Mouse (Mus musculus) heart, embryonic 16.5 days (tissue): Measurements from ENCODE around the gene Olfr316. TPM values are rescaled to one million over a fixed set of nuclear protein-coding genes. Genes with fewer than 3 reads are reported as not detected.
A peak's percentile ranks its signal among the peaks of the same experiment; 100 is the strongest.

ENCODE experiments used
- ATAC-seq: fragments of 200-750 bp; cut with Nextera tagmentation; replicated peaks from 2 replicates; pipeline ENCODE4 v1.8.0; 2017; ENCODE audit warnings: moderate number of reproducible peaks; ENCODE audit not compliant: insufficient read depth, low FRiP score; ENCODE audit errors: extremely low read depth
- H3K27ac ChIP-seq: fragments of 300-500 bp; sonication (generic); 2 replicates; pipeline ENCODE4 v1.5.1; 2014; ENCODE audit warnings: mild to moderate bottlenecking, low read length, control low read depth, moderate library complexity
- H3K27me3 ChIP-seq: fragments of 300-500 bp; sonication (generic); 2 replicates; pipeline ENCODE4 v1.6.1; 2014; ENCODE audit warnings: low read length, mixed read lengths; ENCODE audit not compliant: control insufficient read depth, insufficient read depth
- H3K36me3 ChIP-seq: fragments of 300-500 bp; sonication (generic); 2 replicates; pipeline ENCODE4 v1.6.1; 2014; ENCODE audit not compliant: control insufficient read depth, insufficient read depth
- H3K4me1 ChIP-seq: fragments of 300-500 bp; sonication (generic); 2 replicates; pipeline ENCODE4 v1.6.1; 2014; ENCODE audit warnings: low read length, mixed read lengths; ENCODE audit not compliant: control insufficient read depth, insufficient read depth
- H3K4me2 ChIP-seq: fragments of 300-500 bp; sonication (generic); 2 replicates; pipeline ENCODE4 v1.6.1; 2014; ENCODE audit warnings: low read depth, mild to moderate bottlenecking, control low read depth, low read length
- H3K4me3 ChIP-seq: fragments of 300-500 bp; sonication (generic); 2 replicates; pipeline ENCODE4 v1.5.1; 2014; ENCODE audit warnings: mild to moderate bottlenecking, control low read depth, low read length
- H3K9ac ChIP-seq: fragments of 300-500 bp; sonication (generic); 2 replicates; pipeline ENCODE4 v1.6.1; 2014; ENCODE audit warnings: low read length, control low read depth
- H3K9me3 ChIP-seq: fragments of 300-500 bp; sonication (generic); replicated peaks from 2 replicates; pipeline ENCODE4 v1.6.1; 2016; ENCODE audit warnings: low read length; ENCODE audit not compliant: control insufficient read depth
- WGBS: fragments of 180-500 bp; shearing (Covaris S2); extraction: QIAGEN DNeasy Blood & Tissue Kit; methylation state at CpG from one replicate; pipeline ENCODE4 v1.1.7; 2014; 5-methylcytosine and 5-hydroxymethylcytosine counted together
- polyA plus RNA-seq: library from polyadenylated mRNA; unstranded; fragments of >200 nt; fragmentation: Nextera tagmentation; extraction: Ambion mirVana; gene quantifications from 2 replicates; pipeline ENCODE4 v1.2.1, GENCODE M21; 2015

The Olfr316 gene
- polyA plus RNA-seq, 1 experiment from 2014 or later: not detected

DNA sequence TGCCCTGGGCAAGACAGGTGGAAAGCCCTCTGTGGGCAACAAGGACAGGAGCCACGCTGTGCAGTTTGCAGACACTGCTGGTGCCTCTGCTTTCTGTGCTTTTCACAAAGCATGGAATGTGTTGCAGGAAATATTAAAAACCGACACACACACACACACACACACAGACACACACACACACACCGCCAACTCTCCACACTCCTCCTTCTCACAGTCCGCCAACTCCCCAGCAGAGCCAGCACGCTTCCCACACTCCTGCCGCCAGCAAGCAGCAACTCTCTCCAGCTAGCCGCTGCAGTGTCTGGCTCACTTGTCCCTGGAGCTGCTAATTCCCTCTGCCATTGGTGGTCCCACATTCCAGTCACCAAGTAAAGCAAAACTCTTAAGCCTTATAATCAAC lies 44.3 kb downstream of the Olfr316 start:
- ATAC-seq: no peak
- Histone ChIP-seq H3K9me3 (no peaks in the 10 kb centered on the region), H3K4me1 (peaks cover 4% of the 10 kb centered on the region; the same call in 1 of the 2 replicates), H3K27me3 (no peaks in the 10 kb centered on the region), H3K9ac (no peak overlapping the region), H3K4me3 (no peak overlapping the region), H3K36me3 (no peaks in the 10 kb centered on the region), H3K4me2 (no peak overlapping the region), H3K27ac (no peak overlapping the region)
- WGBS: 64% methylated on average over 7 of the region's 7 CpGs

- WGBS: 70% methylated on average over 5 of the region's 5 CpGs
- no peak overlapping the region for H3K4me3 ChIP-seq
- peaks cover 9% of the 10 kb centered on the region for H3K4me1 ChIP-seq
- ATAC-seq: no peak
- H3K36me3 ChIP-seq: no peaks in the 10 kb centered on the region
- no peaks in the 10 kb centered on the region for H3K27me3 ChIP-seq
- no peak overlapping the region for H3K27ac ChIP-seq
- H3K9me3 ChIP-seq: no peaks in the 10 kb centered on the region
- no peak overlapping the region for H3K4me2 ChIP-seq
- no peak overlapping the region for H3K9ac ChIP-seq
Observed at GRCm38 (mm10) chr11:58799747-58800146, 47.2 kb downstream of the Olfr316 start.

DNA sequence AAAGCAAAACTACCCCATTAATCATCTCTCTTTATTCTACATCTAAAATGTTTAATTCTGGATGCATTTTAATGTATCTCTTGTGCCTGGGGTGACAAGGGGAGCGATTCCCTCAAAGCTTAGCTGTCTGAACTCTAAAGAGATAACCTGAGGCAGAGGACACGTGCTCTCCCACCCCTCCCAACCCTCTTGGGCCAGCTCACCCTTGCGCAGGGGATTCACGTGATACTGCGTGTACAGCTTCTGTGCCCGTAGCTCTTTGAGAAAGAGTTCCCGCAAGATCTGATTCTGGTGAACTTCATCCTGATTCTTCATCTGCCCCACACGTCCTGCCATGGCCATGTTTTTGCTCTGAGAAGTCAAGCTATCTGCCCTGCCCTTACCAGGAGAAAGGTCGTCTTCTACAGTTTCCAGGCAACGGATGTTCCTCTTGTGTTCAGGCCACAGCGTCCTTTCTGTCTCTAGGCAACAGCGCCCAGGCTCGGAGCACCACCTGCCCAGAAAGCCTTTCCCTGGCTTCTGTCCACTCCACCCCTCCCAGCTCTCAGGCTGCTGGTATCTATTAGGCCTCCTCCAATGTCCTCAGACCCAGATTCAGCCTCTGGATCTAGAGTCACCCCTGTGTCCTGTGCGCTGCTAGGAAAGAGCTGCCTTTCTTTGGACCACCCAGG lies 49.2 kb downstream of the Olfr316 start, which contains the start of gene Fam183b:
Fam183b (minus strand) TSS at position 403 of the 671 bp plus-strand sequence.
- no peak within 1 kb of the TSS for H3K9ac ChIP-seq
- no peak within 1 kb of the TSS for H3K27ac ChIP-seq
- 34% methylated on average over 14 of the region's 14 CpGs for WGBS
- H3K9me3 ChIP-seq: no peaks in the 10 kb centered on the region
- peak; percentile 73 for ATAC-seq
- peak within 1 kb of the TSS; percentile 2; the same call in 1 of the 2 replicates for H3K4me3 ChIP-seq
- no peaks in the 10 kb centered on the region for H3K27me3 ChIP-seq
- H3K4me2 ChIP-seq: peak within 1 kb of the TSS; percentile 30
- no peaks in the 10 kb centered on the region for H3K36me3 ChIP-seq
- peaks cover 9% of the 10 kb centered on the region for H3K4me1 ChIP-seq

- Histone ChIP-seq H3K4me2 (no peak overlapping the region), H3K9ac (no peak overlapping the region), H3K4me1 (peaks cover 9% of the 10 kb centered on the region), H3K27ac (no peak overlapping the region), H3K36me3 (no peaks in the 10 kb centered on the region), H3K4me3 (no peak overlapping the region), H3K27me3 (no peaks in the 10 kb centered on the region), H3K9me3 (no peaks in the 10 kb centered on the region)
- WGBS: 66% methylated on average over 4 of the region's 4 CpGs
- ATAC-seq: no peak
Observed at GRCm38 (mm10) chr11:58803871-58804270, 51.3 kb downstream of the Olfr316 start.

DNA sequence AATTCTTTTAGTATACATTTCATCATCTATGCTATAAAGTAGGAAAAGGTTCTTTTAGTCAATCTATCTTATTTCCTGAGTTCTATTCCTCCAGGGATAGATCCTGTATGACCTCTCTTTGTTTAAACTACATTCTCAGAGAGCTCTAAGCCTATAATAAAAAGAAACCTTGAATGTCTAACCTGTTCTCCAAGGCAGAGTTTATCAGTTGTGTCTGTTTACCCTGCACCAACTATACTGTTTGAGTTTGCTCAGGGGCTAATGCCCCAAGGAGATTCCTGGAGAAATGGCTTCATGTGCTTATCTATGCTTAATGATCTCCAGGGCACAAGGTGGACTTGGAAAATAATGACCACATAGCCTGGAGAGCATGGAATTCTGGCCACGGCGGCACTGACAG lies 51.9 kb downstream of the Olfr316 start:
- no peak for ATAC-seq
- whole genome bisulfite sequencing: 56% methylated on average over 2 of the region's 2 CpGs
- no peak overlapping the region for H3K4me2 ChIP-seq
- no peaks in the 10 kb centered on the region for H3K36me3 ChIP-seq
- H3K9me3 ChIP-seq: no peaks in the 10 kb centered on the region
- H3K27me3 ChIP-seq: no peaks in the 10 kb centered on the region
- H3K4me1 ChIP-seq: peaks cover 9% of the 10 kb centered on the region
- no peak overlapping the region for H3K4me3 ChIP-seq
- H3K27ac ChIP-seq: no peak overlapping the region
- no peak overlapping the region for H3K9ac ChIP-seq

Other genes starting within 250 kb of the Olfr316 start
- not detected in 2 replicates for gene Olfr330, start 217.9 kb upstream of the Olfr316 start, polyA plus RNA-seq
- not detected in 2 replicates for gene Olfr329-ps, start 206.3 kb upstream of the Olfr316 start, polyA plus RNA-seq
- not detected in 2 replicates for gene Olfr328, start 197.1 kb upstream of the Olfr316 start, polyA plus RNA-seq
- 0.07 and 0.11 TPM in 2 replicates for gene Olfr224, start 182.2 kb upstream of the Olfr316 start, polyA plus RNA-seq
- gene Olfr325, start 175.0 kb upstream of the Olfr316 start, polyA plus RNA-seq: not detected in 2 replicates
- not detected in 2 replicates for gene Olfr324, start 157.6 kb upstream of the Olfr316 start, polyA plus RNA-seq
- not detected in 2 replicates for gene 2210407C18Rik, start 136.7 kb upstream of the Olfr316 start, polyA plus RNA-seq
- not detected in 2 replicates for gene Olfr323, start 122.2 kb upstream of the Olfr316 start, polyA plus RNA-seq
- 0.07 TPM in 1 of 2 replicates, not detected in the other for gene Trim58, start 112.3 kb upstream of the Olfr316 start, polyA plus RNA-seq
- gene Olfr322, start 94.0 kb upstream of the Olfr316 start, polyA plus RNA-seq: not detected in 2 replicates
- gene Olfr320, start 71.6 kb upstream of the Olfr316 start, polyA plus RNA-seq: not detected in 2 replicates
- gene Olfr319, start 53.6 kb upstream of the Olfr316 start, polyA plus RNA-seq: not detected in 2 replicates
- gene Olfr318, start 28.7 kb upstream of the Olfr316 start, polyA plus RNA-seq: not detected in 2 replicates
- not detected in 2 replicates for gene Olfr317, start 13.5 kb upstream of the Olfr316 start, polyA plus RNA-seq
- not detected in 2 replicates for gene Olfr315, start 20.5 kb downstream of the Olfr316 start, polyA plus RNA-seq
- 0.11 TPM in 1 of 2 replicates, not detected in the other for gene Olfr314, start 30.2 kb downstream of the Olfr316 start, polyA plus RNA-seq
- gene Fam183b, start 49.2 kb downstream of the Olfr316 start, polyA plus RNA-seq: 1.5 and 2.5 TPM in 2 replicates
- gene Olfr313, start 62.3 kb downstream of the Olfr316 start, polyA plus RNA-seq: 0.09 and 0.12 TPM in 2 replicates
- 0.25 TPM in 1 of 2 replicates, not detected in the other for gene Olfr312, start 76.5 kb downstream of the Olfr316 start, polyA plus RNA-seq
- 0.15 and 0.22 TPM in 2 replicates for gene Olfr311, start 86.5 kb downstream of the Olfr316 start, polyA plus RNA-seq
- gene Gm12258, start 94.4 kb downstream of the Olfr316 start, polyA plus RNA-seq: 4.3 and 5.1 TPM in 2 replicates
- gene 2810021J22Rik, start 114.5 kb downstream of the Olfr316 start, polyA plus RNA-seq: 3.4 and 3.7 TPM in 2 replicates
- 3.2 and 5.0 TPM in 2 replicates for gene Zfp39, start 151.5 kb downstream of the Olfr316 start, polyA plus RNA-seq
- 0.10 TPM in 1 of 2 replicates, not detected in the other for gene Btnl10, start 165.2 kb downstream of the Olfr316 start, polyA plus RNA-seq
- gene Rnf187, start 186.2 kb downstream of the Olfr316 start, polyA plus RNA-seq: 172 and 176 TPM in 2 replicates
- gene Hist3h2ba, start 196.2 kb downstream of the Olfr316 start, polyA plus RNA-seq: 21.8 and 27.5 TPM in 2 replicates
- gene Hist3h2a, start 202.0 kb downstream of the Olfr316 start, polyA plus RNA-seq: 33.9 and 35.2 TPM in 2 replicates
- gene Trim17, start 202.0 kb downstream of the Olfr316 start, polyA plus RNA-seq: 0.26 and 0.39 TPM in 2 replicates
- gene Trim11, start 225.4 kb downstream of the Olfr316 start, polyA plus RNA-seq: 37.1 and 40.3 TPM in 2 replicates